Mouse (Mus musculus) 416B (cell line): ENCODE data around the gene Auts2.

ENCODE experiments used
- DNase-seq: peaks from one replicate; pipeline ENCODE4 v3.0.0; 2011; ENCODE audit warnings: low read depth

Auts2 gene

DNA sequence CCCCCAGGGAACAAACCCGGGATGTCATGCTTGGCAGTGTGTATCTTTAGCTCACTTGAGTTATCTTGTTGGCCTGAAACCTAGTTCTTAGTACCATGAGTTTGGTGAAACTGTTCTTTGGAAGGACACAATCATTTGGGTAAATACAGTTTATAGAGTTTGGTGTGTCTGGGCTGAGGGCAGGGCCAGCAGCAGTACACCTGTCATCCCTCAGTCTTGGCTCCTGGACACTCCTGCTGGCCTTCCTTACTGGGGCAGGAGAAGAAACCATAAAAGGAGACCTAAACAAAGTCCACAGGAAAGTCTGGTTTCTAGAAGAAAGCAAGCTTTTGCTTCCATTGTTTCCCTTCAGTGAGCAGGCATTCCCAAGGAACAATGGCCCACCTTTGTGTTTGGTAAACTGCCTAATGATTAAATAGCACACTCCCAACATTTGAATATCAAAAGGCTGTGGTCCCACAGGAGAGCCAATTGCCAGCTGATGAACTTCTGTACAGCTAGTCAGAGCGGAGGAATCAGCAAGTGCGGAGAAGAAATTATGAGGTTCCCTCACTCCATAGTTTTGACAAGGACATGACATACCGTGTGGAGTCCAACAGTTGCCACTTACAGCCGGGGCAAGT lies 979.4 kb downstream of the Auts2 start:
- DNase-seq = no peak

DNA sequence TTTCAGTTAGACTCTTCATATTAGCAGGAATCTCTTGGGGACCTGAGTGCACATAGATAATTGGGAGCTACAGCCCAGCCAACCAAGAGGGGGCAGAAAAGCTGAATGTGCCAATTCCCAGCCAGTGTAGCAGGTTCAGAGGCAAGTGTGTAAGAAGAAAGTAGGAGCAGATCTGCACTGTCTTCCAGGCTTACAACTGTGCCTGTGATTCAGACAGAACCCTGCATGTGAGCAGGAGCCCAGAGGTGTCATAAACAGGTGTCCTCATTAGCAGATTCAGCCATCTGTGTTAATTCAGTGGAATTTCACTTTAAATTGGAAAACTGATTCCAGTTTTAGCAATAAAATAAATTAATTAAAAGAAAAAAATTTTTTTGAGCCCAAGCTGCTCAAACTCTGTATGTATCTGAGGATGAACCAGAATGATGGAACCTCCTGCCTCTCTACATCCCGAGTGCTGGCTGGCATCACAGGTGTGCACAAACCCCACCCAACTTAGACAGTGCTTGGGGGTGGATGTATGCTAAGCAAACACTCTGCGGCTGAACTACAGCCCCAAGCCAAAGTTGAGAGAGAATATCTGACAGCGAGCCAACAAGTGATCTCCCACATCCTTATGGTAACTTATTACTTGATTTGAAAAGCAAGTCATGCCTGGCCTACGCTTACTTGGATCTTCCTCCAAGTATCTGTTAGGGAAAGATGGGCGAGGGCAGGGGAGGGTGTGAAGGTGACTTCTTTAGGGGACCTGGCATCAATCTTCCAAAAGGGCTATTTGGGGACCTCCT lies 982.2 kb downstream of the Auts2 start:
- no peak for DNase-seq

DNA sequence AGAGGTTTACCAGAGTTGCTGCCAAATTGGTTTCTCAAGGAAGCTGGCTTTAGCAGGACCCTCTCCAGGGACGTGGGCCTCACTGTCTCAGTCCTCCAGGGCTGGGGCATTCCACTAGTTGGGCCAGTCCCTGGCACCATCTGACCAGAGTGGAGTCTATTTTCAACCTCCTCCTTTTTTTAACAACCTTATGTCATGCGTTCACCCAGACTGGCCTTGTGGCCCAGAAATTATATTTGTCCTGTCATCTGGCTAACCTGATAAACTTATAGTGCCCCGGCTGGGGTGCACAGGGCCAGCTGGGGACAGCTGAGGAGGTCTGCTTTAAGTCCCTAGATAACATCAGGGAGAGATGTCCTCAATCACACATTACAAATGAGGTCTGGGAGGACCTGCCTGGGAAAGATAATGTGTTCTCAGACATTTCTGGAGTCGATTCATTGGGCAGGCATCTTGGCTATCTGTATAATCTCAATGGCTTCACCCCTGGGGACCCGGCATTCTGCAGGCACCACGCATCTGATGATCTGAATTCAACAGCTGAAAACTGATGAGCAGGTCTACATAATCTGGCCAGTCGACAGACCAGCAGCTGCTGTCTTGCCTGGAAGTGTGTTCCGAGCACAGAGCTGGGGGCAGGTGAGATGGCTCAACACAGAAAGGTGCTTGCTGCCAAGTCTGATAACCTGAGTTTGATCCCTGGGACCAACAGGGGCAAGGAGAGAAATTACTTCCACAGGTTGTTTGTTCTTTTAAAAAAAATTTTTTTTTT lies 984.6 kb downstream of the Auts2 start:
- DNase-seq = no peak

DNA sequence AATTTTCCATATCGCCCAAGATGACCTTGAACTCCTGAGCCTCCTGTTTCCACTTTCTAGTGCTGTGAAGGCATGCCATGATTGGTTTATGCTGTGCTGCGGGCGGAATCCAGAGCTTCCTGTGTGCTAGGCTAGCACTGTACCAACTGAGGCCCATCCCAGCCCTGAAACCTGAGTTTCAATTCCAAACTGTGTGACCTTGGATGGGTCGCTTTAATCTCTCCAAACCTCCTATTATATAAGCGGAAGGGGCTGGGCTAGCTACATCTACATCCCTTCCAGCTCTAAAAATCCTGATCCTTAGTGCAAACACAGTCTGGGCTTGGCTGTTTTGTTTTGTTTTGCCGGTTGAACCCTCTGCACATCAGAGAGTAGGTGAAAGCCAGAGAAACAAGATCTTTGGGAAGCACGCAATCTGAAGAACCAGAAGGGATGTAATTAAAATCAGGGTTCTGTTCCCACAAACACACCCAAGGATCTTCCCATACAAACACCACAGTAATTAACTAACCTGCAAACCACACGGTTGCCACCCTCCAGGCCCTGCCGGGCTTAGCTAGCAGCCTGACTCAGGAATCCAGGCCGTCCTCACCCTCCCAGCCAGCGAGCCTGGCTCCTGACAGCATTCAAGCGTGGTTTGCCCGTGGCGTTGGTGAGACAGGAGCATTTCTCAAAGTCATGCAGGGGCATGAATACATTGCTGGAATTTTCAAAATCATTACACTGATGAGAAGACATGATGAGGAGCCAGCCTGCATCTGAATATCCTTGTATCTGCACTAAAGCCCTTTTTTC lies 985.4 kb downstream of the Auts2 start:
- DNase-seq = no peak

DNA sequence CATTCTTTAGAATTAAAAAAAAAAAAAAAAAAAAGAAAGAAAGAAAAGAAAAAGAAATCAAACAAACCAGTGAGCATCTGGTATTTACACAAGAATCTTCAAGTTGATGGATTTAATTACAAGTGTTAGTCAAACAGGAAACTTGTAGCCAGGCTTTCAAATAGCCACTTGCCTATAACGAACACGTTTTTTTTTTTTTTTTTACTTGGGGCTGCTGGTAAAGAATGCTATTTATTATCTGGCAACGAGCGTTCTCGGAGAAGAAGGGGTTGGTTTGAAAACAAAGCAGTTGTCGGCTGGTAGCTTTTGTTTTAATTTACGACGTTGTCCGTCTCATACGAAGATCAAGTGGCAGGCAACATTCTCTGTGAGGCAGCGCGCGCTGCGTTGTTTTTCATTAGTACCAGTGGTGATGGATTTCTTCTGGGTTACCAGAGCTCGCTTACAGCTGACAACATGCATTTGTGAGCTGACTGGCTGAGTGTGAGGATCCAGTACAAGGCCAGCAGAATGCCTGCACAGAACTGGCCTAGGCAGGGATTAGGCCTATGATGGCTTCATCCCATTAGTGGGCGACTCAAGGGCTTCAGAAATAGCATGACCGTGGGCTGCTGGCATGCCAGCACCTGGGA lies 994.1 kb downstream of the Auts2 start:
- no peak for DNase-seq

GRCm38 (mm10) chr5:131547926-131548325 lies 995.2 kb downstream of the Auts2 start:
- DNase-seq = no peak

GRCm38 (mm10) chr5:131546414-131546813 lies 996.7 kb downstream of the Auts2 start:
- DNase-seq = no peak

DNA sequence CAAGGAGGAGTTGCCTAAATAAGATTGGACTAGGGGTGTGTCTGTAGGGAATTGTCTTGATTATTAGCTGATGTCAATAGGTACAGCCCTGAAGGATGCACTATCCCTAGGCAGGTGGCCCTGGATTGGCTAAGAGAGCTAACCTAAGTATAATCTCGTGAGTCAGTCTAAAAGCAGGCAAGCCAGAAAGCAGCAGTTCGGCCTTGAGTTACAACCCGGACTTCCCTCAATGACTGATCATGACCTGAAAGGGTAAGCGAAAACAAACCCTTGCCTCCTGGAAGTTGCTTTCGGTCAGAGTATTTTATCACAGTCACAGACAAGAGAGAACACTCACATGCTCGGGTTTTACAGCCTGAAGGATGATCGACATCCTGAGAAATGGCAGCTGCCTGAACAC lies 998.8 kb downstream of the Auts2 start:
- no peak for DNase-seq

- no peak for DNase-seq
Measured at GRCm38 (mm10) chr5:131538311-131538915, 1004.7 kb downstream of the Auts2 start.

DNA sequence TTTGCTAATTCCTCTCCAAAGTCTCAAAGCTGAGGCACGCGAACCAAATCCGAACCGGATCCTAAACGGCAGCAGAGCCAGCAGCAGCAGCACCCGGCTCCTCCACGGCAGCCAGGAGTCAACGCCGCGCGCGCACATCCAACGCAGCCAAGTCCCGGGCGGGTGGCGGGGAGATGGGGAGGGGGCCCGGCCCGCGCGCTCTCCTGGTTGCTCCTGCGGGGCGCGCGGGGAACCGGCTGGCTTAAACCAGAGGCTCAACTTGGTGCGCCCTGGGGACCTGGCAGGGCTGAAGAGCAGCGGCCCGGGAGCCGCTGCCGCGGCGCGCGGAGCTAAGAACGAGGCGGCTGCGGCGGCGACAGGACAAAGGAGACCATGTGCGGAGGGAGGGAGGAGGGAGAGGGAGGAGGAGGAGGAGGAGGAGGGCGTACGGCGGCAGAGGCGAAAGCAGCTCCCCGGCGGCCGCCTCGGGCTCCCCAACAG lies 1005.3 kb downstream of the Auts2 start:
- no peak for DNase-seq

DNA sequence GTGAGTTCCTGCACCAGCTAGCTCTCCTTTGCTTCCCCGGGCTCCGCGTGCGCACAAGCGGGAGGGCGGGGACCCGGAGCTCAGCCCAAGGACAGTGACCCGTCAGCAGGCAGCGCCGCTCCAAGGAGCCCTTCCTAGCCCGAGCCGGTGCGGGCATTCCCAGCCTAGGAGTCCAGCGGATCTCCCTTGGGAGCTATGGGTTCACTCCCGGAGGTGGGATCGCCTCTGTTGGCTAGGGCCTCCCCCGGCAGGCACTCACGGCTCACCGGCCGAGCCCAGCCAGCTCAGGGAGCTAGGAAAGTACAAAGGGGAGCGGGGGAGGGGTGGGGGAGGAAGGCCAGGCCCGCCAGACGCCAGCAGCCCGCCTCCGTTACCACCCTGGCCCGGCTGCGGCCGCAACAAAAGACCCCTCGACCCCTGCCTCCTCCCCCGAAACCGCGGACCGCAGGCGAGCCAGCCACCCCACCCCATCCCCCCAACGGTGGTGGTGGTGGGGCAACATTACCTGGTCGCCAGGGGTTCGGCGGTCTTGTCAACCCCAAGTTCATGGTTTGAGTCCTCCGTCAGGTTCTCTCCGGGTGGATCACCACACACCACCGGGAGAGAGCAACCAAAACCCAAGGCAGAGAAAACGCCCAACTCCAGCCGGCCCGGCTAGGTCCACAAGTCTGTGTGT lies 1005.9 kb downstream of the Auts2 start:
- DNase-seq = no peak

DNA sequence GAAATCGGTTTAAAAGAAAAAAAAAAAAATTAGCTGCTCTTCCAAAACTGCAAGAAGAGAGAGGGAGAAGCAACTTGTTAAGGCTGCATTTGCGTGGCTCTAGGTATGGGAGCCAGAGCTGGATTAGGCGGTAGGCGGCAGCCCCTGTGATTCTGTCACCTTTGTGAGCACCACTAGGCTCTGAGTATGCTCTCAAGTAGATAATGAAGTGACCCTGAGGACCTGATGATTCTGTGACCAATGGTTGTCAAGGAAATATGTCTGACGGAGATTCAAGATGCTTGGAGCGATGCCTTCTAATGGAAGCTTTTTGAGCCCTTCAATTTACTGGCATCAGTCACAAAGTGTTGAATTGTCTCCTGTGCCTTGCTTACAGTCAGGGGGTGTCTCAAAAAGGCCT lies 1007.4 kb downstream of the Auts2 start:
- no peak for DNase-seq

GRCm38 (mm10) chr5:131533815-131534214 lies 1009.3 kb downstream of the Auts2 start:
- no peak for DNase-seq

GRCm38 (mm10) chr5:131531744-131532552 lies 1011.2 kb downstream of the Auts2 start:
- no peak for DNase-seq

DNA sequence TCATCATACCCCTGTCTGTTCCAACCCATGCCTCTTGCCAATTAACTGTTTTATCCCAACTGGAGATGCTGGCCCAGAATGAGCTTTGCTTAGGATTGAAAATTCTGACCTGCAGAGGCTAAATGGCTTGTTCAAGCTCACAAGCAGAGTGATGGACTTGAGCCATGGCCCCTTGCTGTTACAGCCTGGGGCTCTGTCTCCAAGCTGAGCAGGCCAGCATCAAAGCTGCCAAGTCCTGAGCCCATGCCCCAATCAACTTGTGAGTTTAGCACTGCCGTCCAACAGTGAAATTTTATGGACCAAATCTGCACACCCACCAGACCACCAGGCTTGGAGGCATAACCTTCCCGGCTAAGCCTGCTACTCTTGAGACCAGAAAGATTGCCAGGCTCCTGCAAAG lies 1012.3 kb downstream of the Auts2 start:
- DNase-seq = no peak

DNA sequence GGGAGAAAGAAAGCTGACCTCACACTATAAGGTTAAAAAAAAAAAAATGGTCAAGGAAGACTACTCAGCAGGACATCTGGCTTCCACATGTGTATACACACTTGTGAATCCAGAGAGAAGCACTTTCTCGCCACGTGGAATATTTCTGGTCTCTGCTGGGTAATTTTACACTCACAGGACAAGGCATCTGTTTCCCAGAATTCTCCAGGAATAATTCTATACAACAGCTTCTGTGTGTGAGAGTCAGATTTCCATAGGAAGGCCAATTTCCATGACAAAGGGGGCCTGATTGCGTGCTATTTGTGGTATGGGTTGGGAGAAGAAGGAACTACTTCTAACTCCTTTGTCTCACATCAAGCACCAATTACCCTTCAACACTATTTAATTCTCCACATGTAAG lies 1016.5 kb downstream of the Auts2 start:
- DNase-seq = no peak

- no peak for DNase-seq
Measured at GRCm38 (mm10) chr5:131524900-131525465, 1018.2 kb downstream of the Auts2 start.

DNA sequence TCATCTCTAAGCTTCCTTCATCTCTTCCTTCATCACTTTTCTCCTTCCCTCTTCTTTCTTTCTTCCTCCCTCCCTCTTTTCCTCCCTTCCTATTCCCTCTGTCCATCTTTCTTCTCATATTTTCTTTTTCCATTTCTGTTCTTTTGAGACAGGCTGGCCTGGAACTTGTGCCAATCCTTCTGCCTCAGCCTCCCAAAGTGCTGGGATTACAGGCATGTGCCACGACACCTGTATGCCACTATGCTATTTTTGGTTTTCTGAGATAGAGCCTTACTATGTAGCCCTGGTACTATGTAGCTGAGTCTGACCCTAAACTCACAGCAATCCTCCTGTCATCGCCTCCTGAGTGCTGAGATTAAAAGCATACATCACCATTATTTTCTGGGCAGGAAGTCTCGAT lies 1023.6 kb downstream of the Auts2 start:
- peak; percentile 37 for DNase-seq

DNA sequence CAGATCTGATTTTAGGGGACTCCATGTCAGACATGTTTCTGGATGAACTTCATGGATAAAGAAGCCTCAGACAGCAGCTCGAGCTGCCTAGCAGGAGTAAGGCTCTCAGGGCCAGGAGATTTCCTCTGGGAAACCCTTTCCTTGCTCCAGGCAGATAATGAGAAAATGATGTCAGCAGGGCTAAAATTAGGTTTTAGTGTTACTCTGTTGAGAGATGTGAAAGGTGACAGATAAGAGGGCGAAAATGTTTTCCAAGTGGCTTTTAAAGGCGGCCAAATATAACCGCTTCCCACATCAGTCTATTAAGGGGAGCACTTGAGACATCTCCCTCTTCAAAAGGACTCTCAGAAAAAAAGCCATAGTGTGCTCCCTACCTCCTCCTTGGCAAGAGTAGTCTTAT lies 1025.5 kb downstream of the Auts2 start:
- DNase-seq = no peak
